Mouse (Mus musculus) testis, postnatal 14 days (tissue): ENCODE measurements around the gene Gpr108.
A peak's percentile ranks its signal among the peaks of the same experiment; 100 is the strongest.

ENCODE experiments used
- DNase-seq: peaks from one replicate; pipeline ENCODE4 v3.0.0; 2021; ENCODE audit warnings: low spot score

The Gpr108 gene

GRCm38 (mm10) chr17:57271301-57271700, 23.1 kb upstream of the Gpr108 start:
- no peak for DNase-seq

DNA sequence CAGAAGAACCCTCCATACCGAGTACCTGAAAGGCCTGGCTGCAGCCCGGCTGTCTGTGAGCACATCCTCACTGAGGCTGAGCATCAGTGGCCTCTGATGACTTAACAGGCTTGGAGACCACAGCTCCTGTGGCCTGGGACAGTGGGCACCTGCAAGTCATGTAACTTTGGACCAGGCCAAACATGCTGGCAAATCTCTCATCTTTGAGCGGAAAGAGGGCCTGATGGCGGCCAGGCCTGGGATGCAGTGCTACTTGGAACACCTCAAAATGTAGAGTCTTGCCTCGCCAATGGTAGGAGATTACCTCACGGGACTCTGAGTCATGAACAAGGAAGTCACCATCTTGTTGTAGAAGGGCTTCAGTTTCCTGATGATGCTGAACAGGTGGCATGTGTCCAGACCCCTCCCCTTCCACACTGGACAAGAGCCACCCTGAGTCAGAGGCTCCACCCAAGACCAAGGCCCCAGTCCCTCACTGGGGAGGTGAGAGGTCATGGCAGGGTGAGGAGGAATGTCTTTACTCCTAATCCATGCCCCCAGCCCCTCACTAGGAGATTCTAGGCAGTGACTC, 19.4 kb upstream of the Gpr108 start:
- DNase-seq = no peak

DNA sequence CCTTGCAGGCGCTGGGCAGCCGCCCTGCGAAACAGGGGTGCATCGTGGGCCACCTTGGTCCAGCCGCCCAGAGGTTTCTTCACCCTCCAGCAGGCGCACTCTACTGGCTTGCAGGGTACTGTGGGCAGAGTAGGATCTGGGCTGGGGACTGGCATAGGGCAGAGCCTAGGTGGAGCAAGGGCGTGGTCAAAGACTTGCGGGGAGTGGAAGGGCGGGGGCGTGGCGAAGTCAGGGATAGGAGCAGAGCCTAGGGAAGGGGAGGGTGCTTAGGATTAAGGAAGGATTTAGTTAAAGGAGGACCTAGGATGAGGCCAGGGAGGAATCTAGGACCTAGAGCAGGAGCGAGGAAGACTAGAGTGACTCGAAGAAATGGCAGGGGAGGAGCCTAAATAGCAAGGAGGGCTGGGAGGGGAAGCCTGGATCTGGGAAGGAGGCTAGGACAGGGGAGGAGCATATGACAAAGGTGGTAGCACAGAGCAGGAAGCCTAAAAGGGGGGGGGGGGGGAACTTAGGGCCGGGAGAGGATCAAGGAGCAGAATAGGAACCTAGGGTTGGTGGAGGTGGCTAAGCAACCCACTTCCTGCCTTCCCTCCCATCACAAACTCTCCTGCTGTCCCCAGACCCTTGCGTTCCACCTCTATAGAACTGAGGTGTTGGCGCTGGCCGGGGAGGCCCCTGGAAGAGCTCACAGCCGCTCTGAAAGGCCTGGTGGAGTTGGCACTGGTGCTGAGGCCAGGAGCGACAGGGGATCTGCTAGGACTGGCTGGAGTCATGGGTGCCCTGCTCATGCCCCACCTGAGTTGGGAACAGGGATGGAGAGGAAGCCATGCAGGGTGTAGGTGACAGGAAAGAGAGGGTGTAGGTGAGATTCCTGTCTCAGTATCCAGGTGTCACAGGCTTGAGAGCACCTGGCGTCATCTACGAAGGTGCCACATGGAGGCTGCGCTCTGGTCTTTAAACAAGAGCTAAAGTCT, 17.0 kb upstream of the Gpr108 start:
- peak; percentile 72 for DNase-seq

GRCm38 (mm10) chr17:57264164-57264563, 15.9 kb upstream of the Gpr108 start:
- DNase-seq = no peak

DNA sequence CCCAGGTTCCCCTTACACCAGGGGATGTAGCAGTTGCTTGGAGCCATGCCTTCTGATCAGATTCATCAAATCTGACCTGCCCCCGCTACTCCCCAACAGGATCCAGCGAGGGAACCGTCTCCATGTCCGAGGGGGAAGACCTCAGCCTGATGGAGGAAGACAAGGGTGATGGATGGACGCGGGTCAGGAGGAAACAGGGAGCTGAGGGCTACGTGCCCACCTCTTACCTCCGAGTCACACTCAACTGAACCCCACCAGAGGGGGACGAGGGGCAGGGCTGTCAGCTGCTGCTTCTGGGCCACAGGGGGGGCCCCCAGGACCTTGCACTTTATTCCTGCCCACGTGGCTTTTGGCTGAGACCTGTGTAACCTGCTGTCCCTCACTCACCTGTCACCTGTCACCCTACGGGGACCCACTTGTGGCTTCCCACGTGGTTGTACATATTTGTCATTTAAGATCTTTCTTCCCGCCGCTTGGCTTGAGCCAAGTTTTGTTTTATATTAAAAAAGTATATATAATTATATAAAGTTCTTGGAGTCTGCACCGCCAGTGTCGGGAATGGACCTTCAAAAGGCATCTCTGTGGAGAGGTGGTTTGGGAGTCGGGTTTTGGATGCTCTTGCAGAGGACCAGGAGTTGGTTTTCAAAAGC, 14.8 kb upstream of the Gpr108 start:
- no peak for DNase-seq

GRCm38 (mm10) chr17:57261796-57262195, 13.6 kb upstream of the Gpr108 start:
- DNase-seq = no peak

DNA sequence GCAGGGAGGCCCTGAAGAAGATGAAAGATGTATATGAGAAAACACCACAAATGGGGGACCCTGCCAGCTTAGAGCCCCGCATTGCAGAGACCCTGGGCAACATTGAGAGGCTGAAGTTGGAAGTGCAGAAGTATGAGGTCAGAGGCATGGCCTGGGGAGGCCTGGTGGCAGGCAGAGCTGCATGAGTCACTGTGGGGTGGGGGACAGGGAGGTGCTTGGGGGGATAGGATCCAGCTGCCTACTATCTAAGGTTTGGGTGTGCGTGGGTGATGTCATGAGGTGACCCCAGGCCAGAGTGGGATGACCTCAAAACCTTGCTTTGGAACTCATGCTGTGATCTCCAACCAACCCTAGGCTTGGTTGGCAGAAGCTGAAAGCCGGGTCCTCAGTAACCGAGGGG, 13.0 kb upstream of the Gpr108 start:
- DNase-seq = no peak

- no peak for DNase-seq
Observed at GRCm38 (mm10) chr17:57260351-57260750, 12.1 kb upstream of the Gpr108 start.

GRCm38 (mm10) chr17:57259742-57260141, 11.5 kb upstream of the Gpr108 start:
- DNase-seq = no peak

GRCm38 (mm10) chr17:57258191-57258590, 9.9 kb upstream of the Gpr108 start:
- DNase-seq = no peak

DNA sequence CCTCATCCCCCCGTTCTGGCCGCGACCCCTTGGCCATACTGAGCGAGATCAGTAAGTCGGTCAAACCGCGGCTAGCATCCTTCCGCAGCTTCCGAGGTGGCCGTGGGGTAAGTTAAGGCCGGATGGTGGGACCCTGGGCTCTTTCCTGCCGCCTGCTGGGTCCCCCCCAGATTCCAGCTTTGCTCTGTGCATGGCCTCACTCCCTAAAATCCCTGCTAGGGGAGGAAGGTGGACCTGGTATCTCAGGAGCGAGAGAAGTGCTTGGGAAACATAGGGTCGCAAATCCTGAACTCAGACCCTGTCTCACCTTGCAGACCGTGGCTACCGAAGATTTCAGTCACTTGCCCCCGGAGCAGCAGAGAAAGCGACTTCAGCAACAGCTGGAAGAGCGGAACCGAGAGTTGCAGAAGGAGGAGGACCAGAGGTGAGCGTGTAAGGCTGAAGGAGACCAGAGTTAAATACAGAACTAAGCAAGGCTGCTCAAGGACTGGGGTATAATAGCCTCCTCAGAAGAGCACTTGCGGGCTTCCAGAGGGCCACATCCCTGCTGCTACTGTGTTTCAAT, 8.8 kb upstream of the Gpr108 start:
- no peak for DNase-seq

- DNase-seq = no peak
Observed at GRCm38 (mm10) chr17:57255354-57255753, 7.1 kb upstream of the Gpr108 start.

GRCm38 (mm10) chr17:57253306-57253705, 5.1 kb upstream of the Gpr108 start:
- no peak for DNase-seq

DNA sequence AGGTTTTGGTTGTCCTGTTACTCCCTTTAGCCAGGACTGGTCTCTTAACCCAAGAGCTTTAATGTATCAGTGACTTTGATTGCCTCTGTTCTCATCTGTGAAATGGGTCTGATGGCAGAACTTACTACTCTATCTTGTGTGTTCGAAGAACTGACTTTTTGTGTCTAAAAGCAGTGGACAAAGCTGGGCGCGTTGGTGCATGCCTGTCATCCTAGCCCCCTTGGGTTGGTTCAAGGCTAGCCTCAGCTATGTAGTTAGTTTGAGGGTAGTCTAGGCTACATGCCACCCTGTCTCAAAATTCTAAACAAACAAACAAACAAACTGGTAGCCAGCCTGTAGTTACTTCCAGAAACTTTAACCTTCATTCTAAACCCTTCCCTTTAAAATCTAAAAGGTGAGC, 3.2 kb upstream of the Gpr108 start:
- no peak for DNase-seq

DNA sequence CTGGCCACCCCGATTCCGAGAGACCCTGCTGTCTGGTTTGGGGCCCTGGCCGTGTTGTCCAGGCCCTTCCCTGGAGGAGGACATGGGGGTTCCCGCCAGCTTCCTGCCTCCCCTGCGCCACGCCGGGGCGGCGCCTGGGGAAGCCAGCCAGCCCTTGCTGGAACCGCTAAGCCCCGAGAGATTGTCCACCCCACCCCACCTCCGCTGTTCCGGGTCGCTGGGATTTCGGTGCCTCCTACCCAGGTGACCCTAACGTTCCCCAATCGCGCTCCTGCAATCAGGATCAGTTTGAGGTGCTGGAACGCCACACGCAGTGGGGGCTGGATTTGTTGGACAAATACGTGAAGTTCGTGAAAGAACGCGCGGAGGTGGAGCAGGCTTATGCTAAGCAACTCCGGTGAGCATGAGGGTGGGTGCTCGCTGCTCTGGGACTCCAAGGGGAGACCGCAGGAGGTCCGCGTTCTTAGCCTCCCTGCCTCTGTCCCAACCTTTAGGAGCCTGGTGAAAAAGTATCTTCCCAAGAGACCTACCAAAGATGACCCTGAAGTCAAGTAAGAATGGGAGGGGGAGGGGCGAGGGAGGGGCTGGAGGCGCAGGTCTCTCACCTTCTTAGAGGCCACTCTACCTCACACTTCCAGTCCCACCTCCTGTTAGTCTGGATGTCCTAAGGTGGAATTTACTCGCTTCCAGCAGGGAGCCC, 2.4 kb upstream of the Gpr108 start:
- DNase-seq = no peak

- peak; percentile 92 for DNase-seq
Observed at GRCm38 (mm10) chr17:57249186-57250181, 1.2 kb upstream of the Gpr108 start, which contains the start of gene Trip10. Trip10 (plus strand) TSS chr17:57249455.

DNA sequence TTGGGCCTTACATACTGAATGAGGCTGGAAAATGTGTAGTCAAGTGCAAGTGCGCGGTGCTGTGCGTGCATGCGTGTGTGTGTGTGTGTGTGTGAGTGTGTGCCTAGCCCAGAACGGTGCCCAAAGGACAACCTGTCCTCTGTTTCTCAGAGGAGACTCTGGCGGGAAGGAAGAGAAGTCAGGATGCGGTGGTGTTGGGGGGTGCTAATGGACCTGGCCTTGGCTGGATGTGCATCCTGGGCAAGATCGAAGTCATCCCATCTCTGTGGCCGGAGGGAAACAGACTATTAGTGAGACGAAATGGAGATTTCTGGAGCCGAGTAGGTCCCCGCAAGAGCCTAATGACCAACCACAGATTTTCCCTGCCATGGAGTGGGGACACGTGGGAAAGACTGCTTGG, 525 bp upstream of the Gpr108 start:
- no peak for DNase-seq

GRCm38 (mm10) chr17:57247393-57248200, 649 bp downstream of the Gpr108 start:
- DNase-seq = peak; percentile 95

GRCm38 (mm10) chr17:57246663-57247392, 1.4 kb downstream of the Gpr108 start:
- DNase-seq = no peak
